Mouse (Mus musculus) layer of hippocampus, postnatal 36 days (tissue): ENCODE measurements around the gene Gjc1. TPM values are rescaled to one million over a fixed set of nuclear protein-coding genes. Genes with fewer than 3 reads are reported as not detected.

Experiments
- total RNA-seq, 2 experiments: library from RNA; stranded (reverse); gene quantifications; 2 replicates each; pipeline ENCODE4 v1.2.3; 2021

The Gjc1 gene
- total RNA-seq, 2 experiments from 2014 or later, result 5.1 TPM

Other genes with a start within 250 kb of the Gjc1 start
- 1 to 10 TPM in 1 of 2 experiments, under 1 TPM in 1; 0.90 to 3.2 TPM for gene Gm11627, start 240.2 kb downstream of the Gjc1 start, total RNA-seq
- gene Fzd2, start 215.3 kb downstream of the Gjc1 start, total RNA-seq, result 1 to 10 TPM; 6.3 to 8.9 TPM
- not detected for gene Meioc, start 156.0 kb downstream of the Gjc1 start, total RNA-seq
- gene Ccdc43, start 121.9 kb downstream of the Gjc1 start, total RNA-seq, result 10 to 100 TPM; 36.4 to 39.7 TPM
- gene Adam11, start 58.3 kb downstream of the Gjc1 start, total RNA-seq, result 100 to 1,000 TPM; 188 to 201 TPM
- gene Higd1b, start 16.1 kb upstream of the Gjc1 start, total RNA-seq, result 1 to 10 TPM; 2.0 to 4.6 TPM
- gene Eftud2, start 61.3 kb upstream of the Gjc1 start, total RNA-seq, result 100 to 1,000 TPM; 129 to 131 TPM
- gene Ccdc103, start 61.5 kb upstream of the Gjc1 start, total RNA-seq, result 1 to 10 TPM; 1.6 to 2.4 TPM
- gene Fam187a, start 65.5 kb upstream of the Gjc1 start, total RNA-seq, result not detected
- 100 to 1,000 TPM; 275 to 320 TPM for gene Gfap, start 81.2 kb upstream of the Gjc1 start, total RNA-seq
- gene Kif18b, start 105.4 kb upstream of the Gjc1 start, total RNA-seq, result under 1 TPM; 0.27 to 0.40 TPM
- 10 to 100 TPM; 16.2 to 18.2 TPM for gene C1ql1, start 127.0 kb upstream of the Gjc1 start, total RNA-seq
- gene Nmt1, start 208.5 kb upstream of the Gjc1 start, total RNA-seq, result 100 to 1,000 TPM; 165 to 167 TPM
- gene Dcakd, start 208.6 kb upstream of the Gjc1 start, total RNA-seq, result 10 to 100 TPM; 88.9 to 96.1 TPM